Mouse (Mus musculus) stomach, embryonic 16.5 days (tissue): ENCODE results near the gene Gnb3. TPM values are rescaled to one million over a fixed set of nuclear protein-coding genes. Genes with fewer than 3 reads are reported as not detected.

ENCODE experiments used
- ATAC-seq: fragments of 200-750 bp; cut with Nextera tagmentation; 2 replicates; pipeline ENCODE4 v1.8.0; 2017; ENCODE audit warnings: moderate number of reproducible peaks, moderate TSS enrichment; ENCODE audit not compliant: insufficient read depth, low FRiP score
- H3K27ac ChIP-seq: fragments of 300-500 bp; sonication (generic); 2 replicates; pipeline ENCODE4 v1.5.1; 2014; ENCODE audit warnings: low read length
- H3K27me3 ChIP-seq: fragments of 300-500 bp; sonication (generic); 2 replicates; pipeline ENCODE4 v1.6.1; 2014; ENCODE audit warnings: low read length, control low read depth, mixed read lengths; ENCODE audit not compliant: control insufficient read depth, insufficient read depth
- H3K36me3 ChIP-seq: fragments of 300-500 bp; sonication (generic); 2 replicates; pipeline ENCODE4 v1.6.1; 2014; ENCODE audit warnings: low read length; ENCODE audit not compliant: control insufficient read depth, insufficient read depth
- H3K4me1 ChIP-seq: fragments of 300-500 bp; sonication (generic); 2 replicates; pipeline ENCODE4 v1.6.1; 2014; ENCODE audit warnings: low read length, control low read depth, mixed read lengths; ENCODE audit not compliant: control insufficient read depth, insufficient read depth
- H3K4me2 ChIP-seq: fragments of 300-500 bp; sonication (generic); 2 replicates; pipeline ENCODE4 v1.6.1; 2014; ENCODE audit warnings: low read depth, low read length, mixed read lengths
- H3K4me3 ChIP-seq: fragments of 300-500 bp; sonication (generic); replicated peaks from 2 replicates; pipeline ENCODE4 v1.5.1; 2014; ENCODE audit warnings: mild to moderate bottlenecking, low read length
- H3K9ac ChIP-seq: fragments of 300-500 bp; sonication (generic); 2 replicates; pipeline ENCODE4 v1.6.1; 2014; ENCODE audit warnings: low read length
- H3K9me3 ChIP-seq: fragments of 300-500 bp; sonication (generic); replicated peaks from 2 replicates; pipeline ENCODE4 v1.6.1; 2016; ENCODE audit warnings: low read length, control low read depth; ENCODE audit not compliant: control insufficient read depth
- WGBS: fragments of 180-500 bp; shearing (Covaris S2); extraction: QIAGEN DNeasy Blood & Tissue Kit; methylation state at CpG from one replicate; pipeline ENCODE4 v1.1.7; 2014; 5-methylcytosine and 5-hydroxymethylcytosine counted together
- polyA plus RNA-seq: library from polyadenylated mRNA; unstranded; fragments of >200 nt; fragmentation: Nextera tagmentation; extraction: Ambion mirVana; gene quantifications from 2 replicates; pipeline ENCODE4 v1.2.1, GENCODE M21; 2015

Gene Gnb3
- 0.66 and 1.5 TPM in 2 replicates for polyA plus RNA-seq

DNA sequence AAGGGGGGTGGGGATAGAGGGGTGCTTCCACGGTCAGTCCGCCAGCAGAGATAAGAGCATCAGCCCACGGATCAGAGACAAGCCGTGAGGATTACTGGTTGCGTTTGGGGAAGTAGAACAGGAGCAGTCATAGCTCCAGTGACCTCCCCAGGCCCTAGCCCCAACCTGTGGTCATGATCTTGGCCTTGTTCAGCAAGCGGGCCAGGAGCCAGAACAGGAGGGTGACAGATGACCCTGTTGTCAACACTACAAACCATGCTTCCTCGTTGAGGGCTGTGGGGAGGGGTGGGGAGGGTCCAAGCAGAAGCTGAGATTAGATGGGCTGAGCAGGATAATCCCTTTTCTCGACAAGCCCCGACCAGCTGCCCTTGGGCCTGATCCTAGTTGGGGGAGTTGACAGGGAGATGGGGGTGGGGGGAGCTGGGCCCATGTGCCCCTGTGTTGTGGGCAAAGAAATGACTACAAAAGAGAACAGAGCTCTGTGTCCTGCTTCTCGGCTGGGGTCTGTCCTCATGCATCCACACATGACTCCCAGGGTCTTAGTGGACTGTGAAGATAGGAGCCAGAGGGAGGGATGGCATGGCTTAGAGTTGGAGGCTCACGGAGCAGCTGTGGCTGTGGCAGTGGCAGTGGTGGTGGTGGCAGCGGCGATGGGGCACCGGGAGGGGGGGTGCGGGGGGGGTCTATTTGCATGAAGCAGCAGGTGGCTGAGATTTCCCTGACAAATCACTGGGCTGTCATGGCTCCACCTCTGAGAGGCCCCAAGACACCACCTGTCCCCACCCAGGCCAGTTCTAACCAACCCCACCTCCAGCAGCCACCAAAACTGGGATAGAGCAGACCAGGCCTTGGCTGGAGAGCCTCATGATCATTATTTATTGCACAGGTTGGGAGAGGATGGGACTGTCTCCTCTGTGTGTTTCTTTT is at the start of gene Gnb3:
Gene Gnb3 (minus strand): TSS at position 35 of the 927 bp plus-strand sequence.
- Histone ChIP-seq H3K9me3 (no peaks in the 10 kb centered on the region), H3K27me3 (no peaks in the 10 kb centered on the region), H3K4me3 (no peak within 1 kb of the TSS), H3K4me1 (peaks cover 18% of the 10 kb centered on the region), H3K27ac (no peak within 1 kb of the TSS), H3K4me2 (no peak within 1 kb of the TSS), H3K36me3 (0 out of 2 replicates have a peak, but pooled peaks cover 6% of the 10 kb centered on the region), H3K9ac (peak within 1 kb of the TSS; percentile 37)
- WGBS, result 28% methylated on average over 15 of the region's 15 CpGs
- ATAC-seq, result peak; percentile 7; the same call in 1 of the 2 replicates

GRCm38 (mm10) chr6:124888555-124889125 is 48.6 kb upstream of the Gnb3 start:
- 83% methylated on average over 6 of the region's 6 CpGs for WGBS
- H3K27ac ChIP-seq, result no peak overlapping the region
- ATAC-seq, result no peak

GRCm38 (mm10) chr6:124887986-124888385 is 47.9 kb upstream of the Gnb3 start, which contains the start of gene Cd4:
Cd4 (minus strand) TSS chr6:124888221.
- Histone ChIP-seq H3K36me3 (no peaks in the 10 kb centered on the region), H3K27me3 (no peaks in the 10 kb centered on the region), H3K4me1 (no peaks in the 10 kb centered on the region), H3K4me2 (no peak within 1 kb of the TSS), H3K27ac (no peak within 1 kb of the TSS), H3K4me3 (no peak within 1 kb of the TSS), H3K9me3 (no peaks in the 10 kb centered on the region), H3K9ac (no peak within 1 kb of the TSS)
- ATAC-seq, result no peak
- 69% methylated on average over 9 of the region's 9 CpGs for WGBS

More at GRCm38 (mm10) chr6:124888555-124889125, 48.6 kb upstream of the Gnb3 start:
- Histone ChIP-seq H3K9me3 (no peaks in the 10 kb centered on the region), H3K4me3 (no peak overlapping the region), H3K27me3 (no peaks in the 10 kb centered on the region), H3K9ac (no peak overlapping the region), H3K4me1 (no peaks in the 10 kb centered on the region), H3K4me2 (no peak overlapping the region), H3K36me3 (no peaks in the 10 kb centered on the region)

DNA sequence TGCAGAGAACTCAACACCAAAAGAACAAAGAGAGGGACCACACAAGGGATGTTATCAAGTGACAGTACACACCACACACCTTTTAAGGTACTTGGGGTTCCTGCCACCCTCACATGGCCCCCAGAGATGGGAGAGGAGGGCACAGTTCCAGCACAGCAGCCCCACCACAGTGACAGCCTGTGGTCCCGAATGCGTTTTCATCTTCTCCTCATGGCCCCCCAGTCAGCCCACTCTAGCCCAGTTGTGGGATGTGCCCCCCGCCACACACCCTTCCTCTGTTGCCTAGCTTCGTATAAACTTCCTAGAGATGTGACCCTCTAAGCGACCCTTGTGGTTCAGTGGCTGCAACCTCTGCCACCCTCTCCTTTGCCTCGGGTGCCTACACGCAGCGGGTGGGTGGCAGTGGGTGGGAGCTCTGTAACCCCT is 45.9 kb upstream of the Gnb3 start:
- Histone ChIP-seq H3K27me3 (no peaks in the 10 kb centered on the region), H3K4me1 (no peaks in the 10 kb centered on the region), H3K36me3 (no peaks in the 10 kb centered on the region), H3K4me3 (no peak overlapping the region), H3K9me3 (no peaks in the 10 kb centered on the region), H3K4me2 (no peak overlapping the region), H3K9ac (no peak overlapping the region), H3K27ac (no peak overlapping the region)
- no peak for ATAC-seq
- WGBS, result 87% methylated on average over 8 of the region's 8 CpGs

GRCm38 (mm10) chr6:124884714-124885500 is 44.8 kb upstream of the Gnb3 start:
- H3K27ac ChIP-seq, result no peak overlapping the region
- no peaks in the 10 kb centered on the region for H3K9me3 ChIP-seq
- no peaks in the 10 kb centered on the region for H3K4me1 ChIP-seq
- no peak for ATAC-seq
- WGBS, result 66% methylated on average over 10 of the region's 10 CpGs
- no peak overlapping the region for H3K4me3 ChIP-seq
- H3K9ac ChIP-seq, result no peak overlapping the region
- H3K36me3 ChIP-seq, result no peaks in the 10 kb centered on the region
- H3K4me2 ChIP-seq, result no peak overlapping the region
- no peaks in the 10 kb centered on the region for H3K27me3 ChIP-seq

DNA sequence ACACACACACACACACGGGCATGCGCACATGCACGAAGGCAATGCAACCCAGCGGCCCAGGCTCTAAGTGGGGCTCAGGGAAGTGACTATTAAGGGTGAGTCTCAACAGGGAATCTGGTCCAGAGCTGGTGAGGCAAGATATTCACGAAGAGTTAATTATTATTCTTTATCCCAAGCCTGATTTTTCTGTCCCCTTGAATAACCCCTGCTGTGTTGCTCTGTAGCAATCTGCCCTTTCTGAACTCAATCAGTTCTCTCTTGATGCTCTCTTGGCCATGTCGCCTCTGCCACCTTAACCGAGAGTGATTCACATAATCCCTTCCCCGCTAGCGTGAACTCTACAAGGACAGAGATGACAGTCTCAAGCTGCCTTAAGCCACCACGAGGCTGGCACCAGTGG is 43.3 kb upstream of the Gnb3 start:
- no peak for ATAC-seq
- Histone ChIP-seq H3K27me3 (no peaks in the 10 kb centered on the region), H3K9ac (no peak overlapping the region)

DNA sequence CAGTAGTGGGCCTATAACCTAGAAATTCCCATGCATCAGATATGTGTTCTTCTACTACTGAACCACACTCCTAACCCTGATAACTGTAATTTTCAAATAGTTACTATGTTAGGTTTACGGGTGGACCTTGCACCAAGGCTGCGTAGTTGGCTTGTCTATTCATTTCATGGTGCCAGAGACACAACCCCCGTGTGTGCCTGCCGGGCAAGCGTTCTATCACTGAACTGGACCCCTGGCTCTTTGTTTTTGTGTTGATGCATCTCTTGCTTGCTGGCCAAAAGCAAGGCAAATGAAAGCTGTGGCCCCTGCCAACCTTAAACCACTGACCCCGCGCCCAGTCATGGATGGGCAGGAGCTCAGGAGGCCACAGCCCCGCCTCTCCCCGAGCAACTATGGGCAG is 41.7 kb upstream of the Gnb3 start:
- no peaks in the 10 kb centered on the region for H3K27me3 ChIP-seq
- H3K4me3 ChIP-seq, result no peak overlapping the region
- H3K27ac ChIP-seq, result no peak overlapping the region
- H3K36me3 ChIP-seq, result no peaks in the 10 kb centered on the region
- WGBS, result 88% methylated on average over 9 of the region's 9 CpGs
- H3K4me2 ChIP-seq, result no peak overlapping the region
- no peaks in the 10 kb centered on the region for H3K4me1 ChIP-seq
- no peaks in the 10 kb centered on the region for H3K9me3 ChIP-seq
- no peak overlapping the region for H3K9ac ChIP-seq
- ATAC-seq, result no peak

More for the DNA sequence above, 43.3 kb upstream of the Gnb3 start:
- no peaks in the 10 kb centered on the region for H3K9me3 ChIP-seq
- WGBS, result 76% methylated on average over 10 of the region's 10 CpGs
- no peaks in the 10 kb centered on the region for H3K4me1 ChIP-seq
- no peaks in the 10 kb centered on the region for H3K36me3 ChIP-seq
- H3K4me3 ChIP-seq, result no peak overlapping the region
- no peak overlapping the region for H3K4me2 ChIP-seq
- no peak overlapping the region for H3K27ac ChIP-seq

GRCm38 (mm10) chr6:124879390-124879789 is 39.3 kb upstream of the Gnb3 start:
- no peak overlapping the region for H3K4me2 ChIP-seq

More at GRCm38 (mm10) chr6:124879390-124879789, 39.3 kb upstream of the Gnb3 start:
- WGBS, result 49% methylated on average over 6 of the region's 6 CpGs
- Histone ChIP-seq H3K9me3 (no peaks in the 10 kb centered on the region), H3K27ac (no peak overlapping the region), H3K9ac (no peak overlapping the region), H3K4me3 (no peak overlapping the region), H3K27me3 (no peaks in the 10 kb centered on the region), H3K36me3 (no peaks in the 10 kb centered on the region), H3K4me1 (no peaks in the 10 kb centered on the region)
- no peak for ATAC-seq
